Mouse (Mus musculus): ENCODE data around the gene Smpd1. TPM values are rescaled to one million over a fixed set of nuclear protein-coding genes. Genes with fewer than 3 reads are reported as not detected.

The Smpd1 gene
- total and polyA plus RNA-seq, 3 experiments, result 12.0 to 19.2 (median 14.5) TPM

- H3K9me3 ChIP-seq (replicated peaks), result no peaks in the 10 kb centered on the region
- DNase-seq (ENCODE audit: low spot score) (no peak), ATAC-seq (ENCODE audit: extremely low read depth, insufficient number of reproducible peaks, low FRiP score, poor library complexity, severe bottlenecking) (no peak)
- TF ChIP-seq GATA2 (IDR thresholded peaks at IDR 0.05; ENCODE audit: borderline replicate concordance, low read depth, low read length) (no peak), CTCF (IDR thresholded peaks at IDR 0.05; ENCODE audit: low read depth, low read length) (no peak), TAL1 (conservative IDR thresholded peaks at IDR 0.05; ENCODE audit: low read depth, low read length) (no peak), POLR2AphosphoS5 (IDR thresholded peaks at IDR 0.05; ENCODE audit: insufficient replicate concordance, low read depth, low read length) (no peak), GATA1 (IDR thresholded peaks at IDR 0.05; ENCODE audit: borderline replicate concordance, low read length) (no peak)
- peaks cover 9% of the 10 kb centered on the region; the same call in 1 of the 2 replicates for H3K27me3 ChIP-seq (ENCODE audit: insufficient read depth, low read length)
- H3K4me1 ChIP-seq (ENCODE audit: insufficient read depth, low read depth, low read length), result no peaks in the 10 kb centered on the region
- H3K4me3 ChIP-seq (ENCODE audit: low read depth, low read length), result no peak overlapping the region
- no peaks in the 10 kb centered on the region for H3K36me3 ChIP-seq (replicated peaks)
Measured at GRCm38 (mm10) chr7:105516669-105517360, 37.3 kb upstream of the Smpd1 start.

- TF ChIP-seq TAL1 (conservative IDR thresholded peaks at IDR 0.05; ENCODE audit: low read depth, low read length) (no peak), GATA2 (IDR thresholded peaks at IDR 0.05; ENCODE audit: borderline replicate concordance, low read depth, low read length) (no peak), GATA1 (IDR thresholded peaks at IDR 0.05; ENCODE audit: borderline replicate concordance, low read length) (no peak), POLR2AphosphoS5 (IDR thresholded peaks at IDR 0.05; ENCODE audit: insufficient replicate concordance, low read depth, low read length) (no peak), CTCF (IDR thresholded peaks at IDR 0.05; ENCODE audit: low read depth, low read length) (no peak)
- Histone ChIP-seq H3K4me3 (ENCODE audit: low read depth, low read length) (no peak overlapping the region), H3K4me1 (ENCODE audit: insufficient read depth, low read depth, low read length) (no peaks in the 10 kb centered on the region), H3K9me3 (replicated peaks) (no peaks in the 10 kb centered on the region), H3K27me3 (ENCODE audit: insufficient read depth, low read length) (peaks cover 12% of the 10 kb centered on the region; the same call in 1 of the 2 replicates), H3K36me3 (replicated peaks) (no peaks in the 10 kb centered on the region)
- DNase-seq (ENCODE audit: low spot score) (no peak), ATAC-seq (ENCODE audit: extremely low read depth, insufficient number of reproducible peaks, low FRiP score, poor library complexity, severe bottlenecking) (no peak)
Measured at GRCm38 (mm10) chr7:105519336-105519735, 34.8 kb upstream of the Smpd1 start.

- TF ChIP-seq TAL1 (conservative IDR thresholded peaks at IDR 0.05; ENCODE audit: low read depth, low read length) (no peak), GATA2 (IDR thresholded peaks at IDR 0.05; ENCODE audit: borderline replicate concordance, low read depth, low read length) (no peak), GATA1 (IDR thresholded peaks at IDR 0.05; ENCODE audit: borderline replicate concordance, low read length) (no peak), CTCF (IDR thresholded peaks at IDR 0.05; ENCODE audit: low read depth, low read length) (no peak), POLR2AphosphoS5 (IDR thresholded peaks at IDR 0.05; ENCODE audit: insufficient replicate concordance, low read depth, low read length) (no peak)
- ATAC-seq (ENCODE audit: extremely low read depth, insufficient number of reproducible peaks, low FRiP score, poor library complexity, severe bottlenecking) (no peak), DNase-seq (ENCODE audit: low spot score) (no peak)
- H3K4me3 ChIP-seq (ENCODE audit: low read depth, low read length), result no peak overlapping the region
- no peaks in the 10 kb centered on the region for H3K36me3 ChIP-seq (replicated peaks)
- peaks cover 12% of the 10 kb centered on the region; the same call in 1 of the 2 replicates for H3K27me3 ChIP-seq (ENCODE audit: insufficient read depth, low read length)
- H3K9me3 ChIP-seq (replicated peaks), result no peaks in the 10 kb centered on the region
- H3K4me1 ChIP-seq (ENCODE audit: insufficient read depth, low read depth, low read length), result no peaks in the 10 kb centered on the region
Measured at GRCm38 (mm10) chr7:105519771-105520170, 34.4 kb upstream of the Smpd1 start.

GRCm38 (mm10) chr7:105520201-105520600 lies 34.0 kb upstream of the Smpd1 start:
- no peak for DNase-seq (ENCODE audit: low spot score)
- TF ChIP-seq TAL1 (conservative IDR thresholded peaks at IDR 0.05; ENCODE audit: low read depth, low read length), result no peak
- no peak for TF ChIP-seq POLR2AphosphoS5 (IDR thresholded peaks at IDR 0.05; ENCODE audit: insufficient replicate concordance, low read depth, low read length)
- TF ChIP-seq CTCF (IDR thresholded peaks at IDR 0.05; ENCODE audit: low read depth, low read length), result no peak
- no peak for ATAC-seq (ENCODE audit: extremely low read depth, insufficient number of reproducible peaks, low FRiP score, poor library complexity, severe bottlenecking)
- no peak overlapping the region for H3K4me3 ChIP-seq (ENCODE audit: low read depth, low read length)
- no peaks in the 10 kb centered on the region for H3K4me1 ChIP-seq (ENCODE audit: insufficient read depth, low read depth, low read length)
- H3K27me3 ChIP-seq (ENCODE audit: insufficient read depth, low read length), result peaks cover 12% of the 10 kb centered on the region; the same call in 1 of the 2 replicates
- no peaks in the 10 kb centered on the region for H3K9me3 ChIP-seq (replicated peaks)
- H3K36me3 ChIP-seq (replicated peaks), result no peaks in the 10 kb centered on the region

- no peaks in the 10 kb centered on the region for H3K9me3 ChIP-seq (replicated peaks)
- ATAC-seq (ENCODE audit: extremely low read depth, insufficient number of reproducible peaks, low FRiP score, poor library complexity, severe bottlenecking) (no peak), DNase-seq (ENCODE audit: low spot score) (no peak)
- H3K4me1 ChIP-seq (ENCODE audit: insufficient read depth, low read depth, low read length), result no peaks in the 10 kb centered on the region
- H3K36me3 ChIP-seq (replicated peaks), result no peaks in the 10 kb centered on the region
- TF ChIP-seq GATA1 (IDR thresholded peaks at IDR 0.05; ENCODE audit: borderline replicate concordance, low read length), result no peak
- no peak overlapping the region for H3K4me3 ChIP-seq (ENCODE audit: low read depth, low read length)
- peaks cover 12% of the 10 kb centered on the region; the same call in 1 of the 2 replicates for H3K27me3 ChIP-seq (ENCODE audit: insufficient read depth, low read length)
Measured at GRCm38 (mm10) chr7:105524222-105524621, 29.9 kb upstream of the Smpd1 start.

GRCm38 (mm10) chr7:105527306-105527937 lies 26.7 kb upstream of the Smpd1 start:
- H3K27me3 ChIP-seq (ENCODE audit: insufficient read depth, low read length), result no peaks in the 10 kb centered on the region
- DNase-seq (ENCODE audit: low spot score) (no peak), ATAC-seq (ENCODE audit: extremely low read depth, insufficient number of reproducible peaks, low FRiP score, poor library complexity, severe bottlenecking) (no peak)
- no peak for TF ChIP-seq GATA1 (IDR thresholded peaks at IDR 0.05; ENCODE audit: borderline replicate concordance, low read length)
- TF ChIP-seq GATA2 (IDR thresholded peaks at IDR 0.05; ENCODE audit: borderline replicate concordance, low read depth, low read length), result no peak
- no peak for TF ChIP-seq POLR2AphosphoS5 (IDR thresholded peaks at IDR 0.05; ENCODE audit: insufficient replicate concordance, low read depth, low read length)
- no peak for TF ChIP-seq CTCF (IDR thresholded peaks at IDR 0.05; ENCODE audit: low read depth, low read length)
- TF ChIP-seq TAL1 (conservative IDR thresholded peaks at IDR 0.05; ENCODE audit: low read depth, low read length), result no peak
- no peaks in the 10 kb centered on the region for H3K4me1 ChIP-seq (ENCODE audit: insufficient read depth, low read depth, low read length)
- no peaks in the 10 kb centered on the region for H3K36me3 ChIP-seq (replicated peaks)
- H3K4me3 ChIP-seq (ENCODE audit: low read depth, low read length), result no peak overlapping the region
- no peaks in the 10 kb centered on the region for H3K9me3 ChIP-seq (replicated peaks)
